Mouse (Mus musculus) lung, postnatal 0 days (tissue): Measurements from ENCODE around the gene Dnhd1.
A peak's percentile ranks its signal among the peaks of the same experiment; 100 is the strongest.

Experiments used
- CTCF ChIP-seq: IDR thresholded peaks from 2 replicates; pipeline ENCODE4 v1.5.1; 2016; ENCODE audit warnings: antibody characterized with exemption, mild to moderate bottlenecking
- EP300 ChIP-seq: IDR thresholded peaks from 2 replicates; pipeline ENCODE4 v1.6.1; 2016; ENCODE audit warnings: antibody characterized with exemption, mild to moderate bottlenecking, control low read depth

GRCm38 (mm10) chr7:105621053-105621452 is 29.6 kb upstream of the Dnhd1 start:
- TF ChIP-seq EP300 (peak; percentile 81), CTCF (no peak)
